Comparison of ENCODE assay signal across 16 mouse cellular contexts in genomic region chr12:114366276-114366675, GRCm38 (mm10).
DNase-seq lines count a peak whose midpoint lies in the region; ATAC-seq and TF ChIP-seq lines count a peak whose summit lies in the region.
"Had no signal": no experiment of that assay in that cellular context is flagged by ENCODE, and none has a peak within 500 bp of the region (broad histone marks: within the 10 kb centered on the region; RNA-seq: fewer than 3 reads in every experiment).

No protein-coding gene starts in this region.

- DNase-seq in liver, adult 2 months (ENCODE audit: extremely low read depth, low read depth, low spot score) = peak; percentile 7
- no peak for DNase-seq in liver, embryonic 11.5 days (ENCODE audit: low spot score)
- peak; percentile 3 for DNase-seq in NIH3T3 (ENCODE audit: low read depth)
- DNase-seq in induced T-regulatory cell, adult 2 months (ENCODE audit: low read depth) = peak; percentile 62
- peak; percentile 71 for DNase-seq in thymus, postnatal 4 days
- no peak for DNase-seq in layer of hippocampus, adult 8-10 months (ENCODE audit: low spot score in 2 of 2)
- DNase-seq in lung, adult 18-20 months = no peak
- DNase-seq: cerebellum, postnatal 10 days; gastrocnemius, postnatal 14 days had no signal

- H3K27me3 ChIP-seq in liver, adult 2 months (ENCODE audit: control insufficient read depth, insufficient read depth, low read length) = no peaks in the 10 kb centered on the region
- H3K27me3 ChIP-seq in liver, embryonic 11.5 days (replicated peaks; ENCODE audit: control insufficient read depth, insufficient read depth, low read length) = no peaks in the 10 kb centered on the region
- H3K27me3 ChIP-seq: embryonic facial prominence, embryonic 12.5 days; forebrain, embryonic 13.5 days; heart, embryonic 15.5 days; hindbrain, embryonic 13.5 days had no signal

- H3K9ac ChIP-seq in liver, adult 2 months (ENCODE audit: low read depth, low read length) = no peak overlapping the region
- no peak overlapping the region for H3K9ac ChIP-seq in liver, embryonic 11.5 days (ENCODE audit: low read depth, low read length)
- H3K9ac ChIP-seq: embryonic facial prominence, embryonic 12.5 days; forebrain, embryonic 13.5 days; heart, embryonic 15.5 days; hindbrain, embryonic 13.5 days; liver, embryonic 14.5 days had no signal

- H3K36me3 ChIP-seq in liver, adult 2 months (ENCODE audit: control insufficient read depth, insufficient read depth, low read length) = no peaks in the 10 kb centered on the region
- H3K36me3 ChIP-seq in liver, embryonic 11.5 days (ENCODE audit: control insufficient read depth, insufficient read depth, low read length) = no peaks in the 10 kb centered on the region
- H3K36me3 ChIP-seq: embryonic facial prominence, embryonic 12.5 days; heart, embryonic 15.5 days; hindbrain, embryonic 13.5 days had no signal

- H3K79me2 ChIP-seq in liver, adult 2 months (ENCODE audit: control insufficient read depth, insufficient read depth, low read length) = no peaks in the 10 kb centered on the region

- no peak for TF ChIP-seq CTCF in liver, adult 2 months (IDR thresholded peaks at IDR 0.05; ENCODE audit: low read depth, low read length)

- TF ChIP-seq POLR2A in liver, adult 2 months (IDR thresholded peaks at IDR 0.05; ENCODE audit: extremely low read depth, insufficient read depth, low read length) = no peak

- WGBS in liver, adult 2 months = 39% methylated on average over 3 of the region's 3 CpGs
- WGBS in liver, embryonic 11.5 days = 51% methylated on average over 3 of the region's 3 CpGs

- H3K9me3 ChIP-seq in liver, embryonic 11.5 days (ENCODE audit: control insufficient read depth, low read length) = peaks cover 3% of the 10 kb centered on the region; the same call in 1 of the 2 replicates

- H3K4me3 ChIP-seq in liver, adult 2 months (ENCODE audit: insufficient read depth, low read depth, low read length) = no peak overlapping the region
- no peak overlapping the region for H3K4me3 ChIP-seq in liver, embryonic 11.5 days (ENCODE audit: low read depth, low read length)
- H3K4me3 ChIP-seq: embryonic facial prominence, embryonic 12.5 days; forebrain, embryonic 13.5 days; heart, embryonic 15.5 days; hindbrain, embryonic 13.5 days had no signal

- H3K4me2 ChIP-seq in liver, embryonic 11.5 days = no peak overlapping the region
- H3K4me2 ChIP-seq: embryonic facial prominence, embryonic 12.5 days; forebrain, embryonic 13.5 days; heart, embryonic 15.5 days; hindbrain, embryonic 13.5 days had no signal

- no peak for ATAC-seq in liver, embryonic 11.5 days (replicated peaks; ENCODE audit: low FRiP score)
- ATAC-seq: forebrain, embryonic 13.5 days had no signal

- no peak overlapping the region for H3K27ac ChIP-seq in liver, adult 2 months (replicated peaks; ENCODE audit: insufficient read depth, low read depth, low read length)
- H3K27ac ChIP-seq in liver, embryonic 11.5 days (ENCODE audit: low read depth, low read length) = no peak overlapping the region
- H3K27ac ChIP-seq: embryonic facial prominence, embryonic 12.5 days; forebrain, embryonic 13.5 days; heart, embryonic 15.5 days; hindbrain, embryonic 13.5 days; kidney, postnatal 0 days; liver, embryonic 14.5 days; macrophage had no signal

- H3K4me1 ChIP-seq in liver, adult 2 months (ENCODE audit: control insufficient read depth, insufficient read depth, low read length) = no peaks in the 10 kb centered on the region
- H3K4me1 ChIP-seq in liver, embryonic 11.5 days (replicated peaks; ENCODE audit: control insufficient read depth, insufficient read depth, low read length) = no peaks in the 10 kb centered on the region
- H3K4me1 ChIP-seq: embryonic facial prominence, embryonic 12.5 days; forebrain, embryonic 13.5 days; heart, embryonic 15.5 days; hindbrain, embryonic 13.5 days had no signal

Comparison
In these comparisons a context has a peak if more than half of its experiments do, and no peak if none do; other contexts are left out.
1. DNase-seq: peak in liver, adult 2 months (single experiment), NIH3T3 (single experiment), induced T-regulatory cell, adult 2 months (single experiment) and thymus, postnatal 4 days (single experiment); none in liver, embryonic 11.5 days (single experiment), layer of hippocampus, adult 8-10 months (0 of 2) and lung, adult 18-20 months (0 of 2).